Mouse (Mus musculus) liver (tissue): Measurements from ENCODE around the gene Sept6.
A peak's percentile ranks its signal among the peaks of the same experiment; 100 is the strongest.

Experiments used
- DNase-seq: peaks from one replicate; pipeline ENCODE4 v3.0.0-alpha.2; 2020; ENCODE audit warnings: mixed read lengths

Gene Sept6

GRCm38 (mm10) chrX:36991694-36992093, at the start of gene Sept6:
Gene Sept6, minus strand, starts transcription at chrX:36991794.
- no peak for DNase-seq

- no peak for DNase-seq
These were observed 36.8 kb upstream of the Sept6 start for GRCm38 (mm10) chrX:37028378-37028777.

- no peak for DNase-seq
These were observed 32.2 kb upstream of the Sept6 start for GRCm38 (mm10) chrX:37023652-37024309.

- DNase-seq = peak; percentile 60
These were observed 31.1 kb upstream of the Sept6 start for GRCm38 (mm10) chrX:37022690-37023089.

GRCm38 (mm10) chrX:37019045-37019444, 27.5 kb upstream of the Sept6 start:
- no peak for DNase-seq

- DNase-seq = no peak
These were observed 26.6 kb upstream of the Sept6 start for GRCm38 (mm10) chrX:37018150-37018654.

- no peak for DNase-seq
These were observed 22.3 kb upstream of the Sept6 start for GRCm38 (mm10) chrX:37013870-37014269.

- DNase-seq = peak; percentile 11
These were observed 555 bp downstream of the Sept6 start for GRCm38 (mm10) chrX:36991039-36991438.

GRCm38 (mm10) chrX:36989752-36990404, 1.7 kb downstream of the Sept6 start:
- DNase-seq = no peak

- peak; percentile 69 for DNase-seq
These were observed 2.3 kb downstream of the Sept6 start for GRCm38 (mm10) chrX:36989234-36989751.

GRCm38 (mm10) chrX:36988754-36989153, 2.8 kb downstream of the Sept6 start:
- peak; percentile 33 for DNase-seq

GRCm38 (mm10) chrX:36987851-36988250, 3.7 kb downstream of the Sept6 start:
- no peak for DNase-seq

- no peak for DNase-seq
These were observed 6.6 kb downstream of the Sept6 start for GRCm38 (mm10) chrX:36985041-36985440.

- no peak for DNase-seq
These were observed 7.8 kb downstream of the Sept6 start for GRCm38 (mm10) chrX:36983654-36984311.

GRCm38 (mm10) chrX:36982892-36983653, 8.5 kb downstream of the Sept6 start:
- DNase-seq = no peak

GRCm38 (mm10) chrX:36980563-36981187, 10.9 kb downstream of the Sept6 start:
- no peak for DNase-seq

GRCm38 (mm10) chrX:36977863-36978262, 13.7 kb downstream of the Sept6 start:
- DNase-seq = no peak

GRCm38 (mm10) chrX:36976980-36977379, 14.6 kb downstream of the Sept6 start:
- DNase-seq = no peak

GRCm38 (mm10) chrX:36976272-36976671, 15.3 kb downstream of the Sept6 start:
- DNase-seq = no peak

- no peak for DNase-seq
These were observed 16.7 kb downstream of the Sept6 start for GRCm38 (mm10) chrX:36974905-36975304.

- DNase-seq = no peak
These were observed 18.6 kb downstream of the Sept6 start for GRCm38 (mm10) chrX:36972951-36973471.

- DNase-seq = no peak
These were observed 20.4 kb downstream of the Sept6 start for GRCm38 (mm10) chrX:36971156-36971555.
